Mouse (Mus musculus): ENCODE data around the gene Slc8a1. TPM values are rescaled to one million over a fixed set of nuclear protein-coding genes. Genes with fewer than 3 reads are reported as not detected.
A peak's percentile ranks its signal among the peaks of the same experiment; 100 is the strongest.

Slc8a1 gene
- polyA plus RNA-seq, 1 experiment from 2014 or later, result 5.1 TPM

- Histone ChIP-seq H3K4me2 (replicated peaks) (no peak overlapping the region), H3K36me3 (no peaks in the 10 kb centered on the region), H3K4me1 (no peaks in the 10 kb centered on the region), H3K27me3 (no peaks in the 10 kb centered on the region), H3K4me3 (no peak overlapping the region), H3K9ac (replicated peaks) (no peak overlapping the region), H3K9me3 (no peaks in the 10 kb centered on the region), H3K27ac (replicated peaks) (no peak overlapping the region)
- 57% methylated on average over 3 of the region's 3 CpGs for WGBS
- no peak for ATAC-seq (ENCODE audit: low FRiP score, low read depth)
Observed at GRCm38 (mm10) chr17:81704761-81705160, 33.4 kb downstream of the Slc8a1 start.

- WGBS, result 79% methylated on average over 2 of the region's 2 CpGs
- H3K36me3 ChIP-seq, result no peaks in the 10 kb centered on the region
- H3K27ac ChIP-seq (replicated peaks), result no peak overlapping the region
- no peak overlapping the region for H3K4me2 ChIP-seq (replicated peaks)
- H3K9ac ChIP-seq (replicated peaks), result no peak overlapping the region
- H3K4me3 ChIP-seq, result no peak overlapping the region
- H3K4me1 ChIP-seq, result 0 out of 2 replicates have a peak, but pooled peaks cover 7% of the 10 kb centered on the region
- no peaks in the 10 kb centered on the region for H3K27me3 ChIP-seq
- no peaks in the 10 kb centered on the region for H3K9me3 ChIP-seq
- no peak for ATAC-seq (ENCODE audit: low FRiP score, low read depth)
Observed at GRCm38 (mm10) chr17:81703258-81703657, 34.9 kb downstream of the Slc8a1 start.

- no peak overlapping the region for H3K27ac ChIP-seq (replicated peaks)
- H3K9me3 ChIP-seq, result no peaks in the 10 kb centered on the region
- H3K4me3 ChIP-seq, result no peak overlapping the region
- H3K36me3 ChIP-seq, result no peaks in the 10 kb centered on the region
- H3K4me1 ChIP-seq, result 0 out of 2 replicates have a peak, but pooled peaks cover 7% of the 10 kb centered on the region
- H3K27me3 ChIP-seq, result no peaks in the 10 kb centered on the region
- no peak overlapping the region for H3K9ac ChIP-seq (replicated peaks)
- 89% methylated on average over 4 of the region's 4 CpGs for WGBS
- H3K4me2 ChIP-seq (replicated peaks), result no peak overlapping the region
- ATAC-seq (ENCODE audit: low FRiP score, low read depth), result no peak
Observed at GRCm38 (mm10) chr17:81701701-81702100, 36.5 kb downstream of the Slc8a1 start.

GRCm38 (mm10) chr17:81698789-81699188 is 39.4 kb downstream of the Slc8a1 start:
- H3K9me3 ChIP-seq, result no peaks in the 10 kb centered on the region
- no peak overlapping the region for H3K4me3 ChIP-seq
- no peak overlapping the region for H3K4me2 ChIP-seq (replicated peaks)
- H3K9ac ChIP-seq (replicated peaks), result no peak overlapping the region
- no peak for ATAC-seq (ENCODE audit: low FRiP score, low read depth)
- H3K4me1 ChIP-seq, result 0 out of 2 replicates have a peak, but pooled peaks cover 7% of the 10 kb centered on the region
- no peaks in the 10 kb centered on the region for H3K36me3 ChIP-seq
- WGBS, result 66% methylated on average over 10 of the region's 10 CpGs
- H3K27ac ChIP-seq (replicated peaks), result no peak overlapping the region
- no peaks in the 10 kb centered on the region for H3K27me3 ChIP-seq

- Histone ChIP-seq H3K27ac (replicated peaks) (no peak overlapping the region), H3K4me1 (0 out of 2 replicates have a peak, but pooled peaks cover 7% of the 10 kb centered on the region), H3K36me3 (no peaks in the 10 kb centered on the region), H3K4me2 (replicated peaks) (no peak overlapping the region), H3K9ac (replicated peaks) (no peak overlapping the region), H3K27me3 (no peaks in the 10 kb centered on the region), H3K4me3 (no peak overlapping the region), H3K9me3 (no peaks in the 10 kb centered on the region)
- no peak for ATAC-seq (ENCODE audit: low FRiP score, low read depth)
- WGBS, result 67% methylated on average over 2 of the region's 2 CpGs
Observed at GRCm38 (mm10) chr17:81697695-81698094, 40.5 kb downstream of the Slc8a1 start.

- WGBS, result 97% methylated on average over 1 of the region's 1 CpGs
- H3K9ac ChIP-seq (replicated peaks), result no peak overlapping the region
Observed at GRCm38 (mm10) chr17:81694977-81695376, 43.2 kb downstream of the Slc8a1 start.

GRCm38 (mm10) chr17:81679616-81680015 is 58.6 kb downstream of the Slc8a1 start:
- Histone ChIP-seq H3K4me1 (no peaks in the 10 kb centered on the region), H3K27ac (replicated peaks) (no peak overlapping the region), H3K9ac (replicated peaks) (no peak overlapping the region), H3K4me2 (replicated peaks) (no peak overlapping the region), H3K36me3 (no peaks in the 10 kb centered on the region), H3K27me3 (0 out of 2 replicates have a peak, but pooled peaks cover 3% of the 10 kb centered on the region), H3K4me3 (no peak overlapping the region), H3K9me3 (no peaks in the 10 kb centered on the region)
- no peak for ATAC-seq (ENCODE audit: low FRiP score, low read depth)

More at GRCm38 (mm10) chr17:81694977-81695376, 43.2 kb downstream of the Slc8a1 start:
- H3K36me3 ChIP-seq, result no peaks in the 10 kb centered on the region
- ATAC-seq (ENCODE audit: low FRiP score, low read depth), result no peak
- no peak overlapping the region for H3K4me3 ChIP-seq
- no peak overlapping the region for H3K27ac ChIP-seq (replicated peaks)
- H3K4me1 ChIP-seq, result 0 out of 2 replicates have a peak, but pooled peaks cover 7% of the 10 kb centered on the region
- no peaks in the 10 kb centered on the region for H3K9me3 ChIP-seq
- no peaks in the 10 kb centered on the region for H3K27me3 ChIP-seq
- H3K4me2 ChIP-seq (replicated peaks), result no peak overlapping the region

GRCm38 (mm10) chr17:81677450-81677849 is 60.7 kb downstream of the Slc8a1 start:
- Histone ChIP-seq H3K4me2 (replicated peaks) (no peak overlapping the region), H3K9me3 (no peaks in the 10 kb centered on the region), H3K27ac (replicated peaks) (no peak overlapping the region), H3K36me3 (no peaks in the 10 kb centered on the region), H3K4me3 (no peak overlapping the region), H3K27me3 (peaks cover 16% of the 10 kb centered on the region), H3K4me1 (no peaks in the 10 kb centered on the region), H3K9ac (replicated peaks) (no peak overlapping the region)
- no peak for ATAC-seq (ENCODE audit: low FRiP score, low read depth)
- 91% methylated on average over 2 of the region's 2 CpGs for WGBS

GRCm38 (mm10) chr17:81676203-81676602 is 62.0 kb downstream of the Slc8a1 start:
- Histone ChIP-seq H3K4me3 (no peak overlapping the region), H3K27ac (replicated peaks) (no peak overlapping the region), H3K36me3 (no peaks in the 10 kb centered on the region), H3K9me3 (no peaks in the 10 kb centered on the region), H3K9ac (replicated peaks) (no peak overlapping the region), H3K4me2 (replicated peaks) (no peak overlapping the region), H3K4me1 (no peaks in the 10 kb centered on the region; the same call in 1 of the 2 replicates), H3K27me3 (peaks cover 28% of the 10 kb centered on the region)
- ATAC-seq (ENCODE audit: low FRiP score, low read depth), result no peak
- 65% methylated on average over 3 of the region's 3 CpGs for whole genome bisulfite sequencing

- Histone ChIP-seq H3K9ac (replicated peaks) (no peak overlapping the region), H3K27ac (replicated peaks) (no peak overlapping the region), H3K36me3 (no peaks in the 10 kb centered on the region), H3K4me1 (peaks cover 19% of the 10 kb centered on the region), H3K27me3 (peaks cover 46% of the 10 kb centered on the region), H3K4me2 (replicated peaks) (no peak overlapping the region), H3K9me3 (no peaks in the 10 kb centered on the region), H3K4me3 (no peak overlapping the region)
- ATAC-seq (ENCODE audit: low FRiP score, low read depth), result no peak
- 7% methylated on average over 5 of the region's 5 CpGs for WGBS
Observed at GRCm38 (mm10) chr17:81671245-81671644, 66.9 kb downstream of the Slc8a1 start.

GRCm38 (mm10) chr17:81669816-81670691 is 68.1 kb downstream of the Slc8a1 start:
- H3K9me3 ChIP-seq, result no peaks in the 10 kb centered on the region
- H3K27me3 ChIP-seq, result peaks cover 45% of the 10 kb centered on the region
- H3K9ac ChIP-seq (replicated peaks), result peak overlapping the region; percentile 79
- WGBS, result 1% methylated on average over 47 of the region's 84 CpGs
- H3K36me3 ChIP-seq, result no peaks in the 10 kb centered on the region
- ATAC-seq (ENCODE audit: low FRiP score, low read depth), result peak; percentile 81
- H3K4me3 ChIP-seq, result peak overlapping the region; percentile 69
- peaks cover 19% of the 10 kb centered on the region for H3K4me1 ChIP-seq
- peak overlapping the region; percentile 92 for H3K27ac ChIP-seq (replicated peaks)
- H3K4me2 ChIP-seq (replicated peaks), result peak overlapping the region; percentile 90

GRCm38 (mm10) chr17:81669062-81669815 is 68.9 kb downstream of the Slc8a1 start:
- Histone ChIP-seq H3K4me3 (peak overlapping the region; percentile 69), H3K4me1 (peaks cover 19% of the 10 kb centered on the region), H3K27me3 (peaks cover 43% of the 10 kb centered on the region), H3K9me3 (no peaks in the 10 kb centered on the region), H3K27ac (replicated peaks) (peak overlapping the region; percentile 92), H3K36me3 (no peaks in the 10 kb centered on the region), H3K4me2 (replicated peaks) (peak overlapping the region; percentile 90), H3K9ac (replicated peaks) (peak overlapping the region; percentile 79)
- ATAC-seq (ENCODE audit: low FRiP score, low read depth), result peak; percentile 89
- 2% methylated on average over 21 of the region's 22 CpGs for WGBS

All from midbrain, embryonic 12.5 days (tissue).